Comparison of ENCODE assay signal across 16 mouse cellular contexts in genomic region chr9:60504378-60505285, GRCm38 (mm10). TPM values are rescaled to one million over a fixed set of nuclear protein-coding genes. Genes with fewer than 3 reads are reported as not detected.
DNase-seq lines count a peak whose midpoint lies in the region; ATAC-seq and TF ChIP-seq lines count a peak whose summit lies in the region.
"Had no signal": no experiment of that assay in that cellular context is flagged by ENCODE, and none has a peak within 500 bp of the region (broad histone marks: within the 10 kb centered on the region; RNA-seq: fewer than 3 reads in every experiment).

No protein-coding gene starts in this region.

- no peak for TF ChIP-seq CTCF in lung, postnatal 0 days (IDR thresholded peaks at IDR 0.05)
- TF ChIP-seq CTCF in stomach, postnatal 0 days (IDR thresholded peaks at IDR 0.05; ENCODE audit: low read depth) = no peak

- H3K4me3 ChIP-seq in lung, postnatal 0 days (ENCODE audit: low read depth, low read length) = no peak overlapping the region
- H3K4me3 ChIP-seq in stomach, postnatal 0 days (ENCODE audit: low read depth, low read length) = no peak overlapping the region
- H3K4me3 ChIP-seq: embryonic facial prominence, embryonic 12.5 days; forebrain, embryonic 12.5 days; limb, embryonic 15.5 days; megakaryocyte, embryonic 14.5 days; neural tube, embryonic 15.5 days had no signal

- no peak overlapping the region for H3K4me2 ChIP-seq in lung, postnatal 0 days (replicated peaks; ENCODE audit: low read depth, low read length)
- no peak overlapping the region for H3K4me2 ChIP-seq in stomach, postnatal 0 days (replicated peaks; ENCODE audit: low read depth)
- H3K4me2 ChIP-seq: embryonic facial prominence, embryonic 12.5 days; forebrain, embryonic 12.5 days; limb, embryonic 15.5 days; neural tube, embryonic 15.5 days had no signal

- no peak for TF ChIP-seq EP300 in lung, postnatal 0 days (IDR thresholded peaks at IDR 0.05)
- TF ChIP-seq EP300 in stomach, postnatal 0 days (optimal IDR thresholded peaks at IDR 0.05) = no peak

- H3K27me3 ChIP-seq in lung, postnatal 0 days (replicated peaks; ENCODE audit: insufficient read depth, low read length) = no peaks in the 10 kb centered on the region
- H3K27me3 ChIP-seq in stomach, postnatal 0 days (ENCODE audit: control insufficient read depth, insufficient read depth, low read length) = no peaks in the 10 kb centered on the region
- H3K27me3 ChIP-seq: embryonic facial prominence, embryonic 12.5 days; forebrain, embryonic 12.5 days; limb, embryonic 15.5 days; neural tube, embryonic 15.5 days had no signal

- ATAC-seq in lung, postnatal 0 days = peak; percentile 59
- ATAC-seq in stomach, postnatal 0 days (ENCODE audit: low FRiP score, low TSS enrichment) = no peak
- ATAC-seq in megakaryocyte, adult 5-6 weeks (ENCODE audit: poor library complexity, severe bottlenecking) = no peak
- ATAC-seq: liver, postnatal 0 days had no signal

- H3K36me3 ChIP-seq in lung, postnatal 0 days (ENCODE audit: insufficient read depth, low read length) = no peaks in the 10 kb centered on the region
- H3K36me3 ChIP-seq in stomach, postnatal 0 days (ENCODE audit: control insufficient read depth, insufficient read depth, low read length) = no peaks in the 10 kb centered on the region
- H3K36me3 ChIP-seq: embryonic facial prominence, embryonic 12.5 days; forebrain, embryonic 12.5 days; limb, embryonic 15.5 days; neural tube, embryonic 15.5 days had no signal

- DNase-seq in adrenal gland, adult 8-10 months = peak; percentile 48
- no peak for DNase-seq in adrenal gland, postnatal 4 days (ENCODE audit: low spot score in 2 of 2)
- peak; percentile 59 for DNase-seq in lung, postnatal 0 days (ENCODE audit: low spot score)
- no peak for DNase-seq in lung, postnatal 25 days (ENCODE audit: low spot score)
- peak; percentile 25 for DNase-seq in fibroblast of lung, adult 2 months (ENCODE audit: low read depth)
- no peak for DNase-seq in stomach, postnatal 0 days (ENCODE audit: low spot score)
- DNase-seq in B cell, adult 2 months = no peak
- DNase-seq: kidney, adult 11 months; liver, postnatal 0 days; thymus, postnatal 14 days had no signal

- 46% methylated on average over 14 of the region's 14 CpGs for WGBS in lung, postnatal 0 days
- 42% methylated on average over 14 of the region's 14 CpGs for WGBS in stomach, postnatal 0 days

- no peak overlapping the region for H3K9ac ChIP-seq in lung, postnatal 0 days (replicated peaks; ENCODE audit: low read depth)
- H3K9ac ChIP-seq in stomach, postnatal 0 days (ENCODE audit: low read length) = no peak overlapping the region
- H3K9ac ChIP-seq: embryonic facial prominence, embryonic 12.5 days; forebrain, embryonic 12.5 days; limb, embryonic 15.5 days; liver, postnatal 0 days; neural tube, embryonic 15.5 days had no signal

- H3K27ac ChIP-seq in lung, postnatal 0 days (ENCODE audit: low read length) = no peak overlapping the region
- peak overlapping the region; percentile 30; the same call in 1 of the 2 replicates for H3K27ac ChIP-seq in stomach, postnatal 0 days (replicated peaks)
- H3K27ac ChIP-seq: embryonic facial prominence, embryonic 12.5 days; forebrain, embryonic 12.5 days; limb, embryonic 15.5 days; neural tube, embryonic 15.5 days had no signal

- H3K4me1 ChIP-seq in lung, postnatal 0 days (ENCODE audit: insufficient read depth, low read depth, low read length) = peaks cover 8% of the 10 kb centered on the region; the same call in 1 of the 2 replicates
- H3K4me1 ChIP-seq in stomach, postnatal 0 days (replicated peaks; ENCODE audit: control insufficient read depth, insufficient read depth) = no peaks in the 10 kb centered on the region

- no peaks in the 10 kb centered on the region for H3K9me3 ChIP-seq in lung, postnatal 0 days (ENCODE audit: low read length)
- H3K9me3 ChIP-seq in stomach, postnatal 0 days (ENCODE audit: control insufficient read depth, low read length) = no peaks in the 10 kb centered on the region
- H3K9me3 ChIP-seq: embryonic facial prominence, embryonic 12.5 days; forebrain, embryonic 12.5 days; limb, embryonic 15.5 days; megakaryocyte, embryonic 14.5 days; neural tube, embryonic 15.5 days had no signal

RNA-seq across cellular contexts. Expression of gene Thsd4, which starts 17.2 kb away (rescaled TPM):
- total RNA-seq in adrenal gland, adult 8-10 months (2022) = 1 to 10 TPM; 4.2 to 8.1 (median 6.3) TPM
- 10 to 100 TPM; 15.6 to 25.6 TPM for total RNA-seq in adrenal gland, postnatal 4 days (2021)
- 3.4 and 3.6 TPM in 2 replicates for polyA plus RNA-seq in lung, postnatal 0 days (2015; fragmentation: Nextera tagmentation; extraction: Ambion mirVana)
- polyA plus RNA-seq in stomach, postnatal 0 days (2015; fragmentation: Nextera tagmentation; extraction: Ambion mirVana) = 9.6 and 10.7 TPM in 2 replicates
- not detected in 2 replicates for total RNA-seq in megakaryocyte, adult 5-6 weeks (2015)
- 0.07 and 0.20 TPM in 2 replicates for total RNA-seq in megakaryocyte, adult 5-6 weeks (2017)

Comparison
In these comparisons a context has a peak if more than half of its experiments do, and no peak if none do; other contexts are left out.
1. DNase-seq: peak in adrenal gland, adult 8-10 months (single experiment), lung, postnatal 0 days (single experiment) and fibroblast of lung, adult 2 months (single experiment); none in adrenal gland, postnatal 4 days (0 of 2), lung, postnatal 25 days (single experiment), stomach, postnatal 0 days (single experiment) and B cell, adult 2 months (0 of 2).
2. RNA of gene Thsd4, which starts 17.2 kb away (total RNA-seq): 15.6 to 25.6 TPM in adrenal gland, postnatal 4 days and 4.2 to 8.1 TPM in adrenal gland, adult 8-10 months; 0.07 to 0.20 TPM in megakaryocyte, adult 5-6 weeks; every median in the first group is over 4 times any median in the second.